Mouse (Mus musculus): ENCODE data around the gene Ak1. TPM values are rescaled to one million over a fixed set of nuclear protein-coding genes. Genes with fewer than 3 reads are reported as not detected.

Ak1 gene
- polyA plus RNA-seq, 1 experiment: 25.9 TPM

GRCm38 (mm10) chr2:32599409-32599808 is 22.1 kb upstream of the Ak1 start, which contains the start of gene St6galnac6:
Gene St6galnac6, plus strand, starts transcription at chr2:32599709.
- no peak for DNase-seq (ENCODE audit: low read depth)

DNA sequence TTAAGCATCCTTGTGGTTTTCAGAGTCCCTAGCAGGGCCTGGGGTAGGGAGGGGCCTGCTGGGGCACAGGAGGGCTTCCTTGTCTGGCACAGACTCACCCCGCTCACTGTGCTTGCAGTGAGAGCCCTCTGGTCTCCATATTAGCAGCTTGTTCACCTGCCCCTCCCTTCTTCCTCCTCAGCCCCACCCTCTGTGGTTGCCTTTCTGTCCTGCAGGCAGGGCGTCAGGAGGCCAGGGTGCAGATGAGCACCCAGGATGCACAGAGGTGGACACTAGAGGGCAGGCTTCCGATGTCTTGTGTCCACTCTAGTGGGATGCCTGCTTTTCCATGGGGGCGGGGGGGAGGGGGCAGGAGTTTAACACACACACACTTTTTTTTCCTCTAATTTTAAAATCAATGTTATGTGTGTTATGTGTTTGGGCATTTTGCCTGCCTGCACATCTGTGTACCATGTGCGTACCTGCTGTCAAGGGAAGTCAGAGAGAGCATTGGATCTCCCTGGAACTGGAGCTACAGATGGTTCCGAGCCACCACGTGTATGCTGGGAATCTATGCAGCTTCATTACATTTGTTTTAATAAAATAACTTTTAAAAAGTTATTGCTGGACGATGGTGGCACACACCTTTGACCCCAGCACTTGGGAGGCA is 20.0 kb upstream of the Ak1 start:
- no peak for DNase-seq (ENCODE audit: low read depth)

DNA sequence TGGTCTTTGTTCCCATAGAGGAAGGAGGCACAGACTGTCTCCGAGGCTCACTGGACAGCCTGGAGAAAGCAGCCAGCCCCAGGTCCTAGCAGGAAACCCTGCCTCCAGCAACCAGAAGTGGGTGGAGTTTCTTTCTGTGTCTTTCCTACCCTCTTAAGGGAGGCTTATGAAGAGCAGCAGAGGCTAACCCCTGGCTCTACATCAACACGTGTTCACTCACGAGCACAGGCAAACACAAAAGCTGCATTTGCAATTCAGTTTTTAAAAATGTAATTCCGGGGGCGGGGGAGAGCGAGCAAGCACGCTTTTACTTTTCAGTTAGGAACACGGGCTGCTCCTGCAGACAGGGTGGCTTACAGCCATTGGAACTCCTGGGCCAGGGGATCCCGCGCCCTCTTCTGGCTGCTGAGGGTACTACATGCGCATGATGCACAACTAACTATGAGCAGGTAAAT is 18.9 kb upstream of the Ak1 start:
- no peak for DNase-seq (ENCODE audit: low read depth)

GRCm38 (mm10) chr2:32604631-32605030 is 16.9 kb upstream of the Ak1 start:
- no peak for DNase-seq (ENCODE audit: low read depth)

DNA sequence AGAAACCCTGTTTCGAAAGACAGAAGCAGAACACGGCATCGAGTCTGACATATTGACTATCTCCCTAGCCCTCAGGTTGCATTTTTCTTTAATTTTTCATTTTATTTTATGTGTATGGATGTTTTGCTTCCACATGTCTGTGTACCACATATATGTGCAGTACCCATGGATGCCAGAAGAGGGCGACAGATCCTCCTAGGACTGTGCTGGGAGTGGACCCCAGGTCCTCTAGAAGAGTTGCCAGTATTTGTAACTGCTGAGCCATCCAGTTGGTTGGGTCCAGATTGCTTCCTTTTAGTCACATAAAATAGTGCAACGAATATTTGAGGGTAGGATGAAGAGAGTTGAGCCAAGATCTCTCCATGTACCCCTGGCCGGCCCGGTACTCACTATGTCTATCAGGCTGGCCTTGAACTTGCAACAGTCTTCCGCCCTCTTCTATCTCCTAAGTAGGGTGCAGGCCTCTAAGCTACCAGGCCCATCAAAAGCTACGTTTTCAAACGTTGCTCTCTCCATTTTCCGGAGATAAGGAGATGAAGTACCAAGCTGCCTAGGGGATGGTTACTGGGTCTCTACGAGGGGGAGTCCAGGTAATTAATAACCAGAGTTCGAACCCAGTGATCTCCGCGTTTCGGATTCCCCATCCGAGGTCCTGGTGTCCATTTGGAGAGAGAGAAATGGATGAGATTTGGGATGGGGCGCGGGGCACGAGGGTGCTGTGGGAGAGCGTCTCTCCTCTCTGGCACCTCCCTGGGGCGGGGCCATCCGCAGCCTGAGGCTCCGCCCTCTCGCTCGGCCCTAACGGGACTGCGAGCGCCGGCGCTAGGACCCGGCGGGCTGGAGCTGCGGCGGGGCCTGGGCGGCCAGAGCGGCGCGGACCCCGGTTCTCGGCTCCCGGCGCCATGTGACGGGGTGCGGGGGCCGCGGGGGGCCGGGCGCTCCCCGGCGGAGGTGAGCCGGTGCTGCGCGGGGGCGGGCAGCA is 15.1 kb upstream of the Ak1 start:
- no peak for DNase-seq (ENCODE audit: low read depth)

DNA sequence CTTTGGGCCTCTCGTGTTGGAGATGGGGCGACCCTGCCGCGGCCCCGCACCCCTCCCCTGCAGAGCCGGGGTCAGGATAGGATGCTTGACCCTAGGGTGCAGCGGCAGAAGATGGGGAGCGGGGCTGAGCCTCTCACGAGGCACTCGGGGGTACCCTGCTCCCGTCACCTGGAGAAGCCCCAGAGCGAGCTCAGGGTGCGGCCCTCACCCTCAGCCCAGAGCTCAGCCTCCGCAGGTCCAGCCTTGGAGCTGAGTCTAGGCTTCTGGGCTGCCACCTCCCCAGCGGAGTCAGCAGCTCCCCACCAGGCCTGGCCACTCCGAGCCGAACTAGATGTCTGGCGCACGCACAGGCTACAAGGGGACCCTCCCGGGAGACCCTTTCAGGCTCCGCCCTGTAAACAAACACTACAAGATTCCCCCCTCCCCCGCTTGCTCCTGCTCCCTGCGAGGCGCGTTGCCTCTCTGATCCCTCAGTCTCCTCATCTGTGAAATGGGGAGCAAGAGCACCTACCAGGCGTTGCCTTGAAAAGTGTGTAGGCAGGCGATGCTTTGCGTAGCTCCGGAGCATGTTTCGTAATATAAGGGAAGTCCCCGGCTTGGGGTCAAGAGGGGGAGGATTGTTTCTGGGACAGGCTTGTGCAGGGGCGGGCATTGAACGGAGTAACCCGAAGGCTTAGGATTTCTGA is 14.2 kb upstream of the Ak1 start:
- no peak for DNase-seq (ENCODE audit: low read depth)

DNA sequence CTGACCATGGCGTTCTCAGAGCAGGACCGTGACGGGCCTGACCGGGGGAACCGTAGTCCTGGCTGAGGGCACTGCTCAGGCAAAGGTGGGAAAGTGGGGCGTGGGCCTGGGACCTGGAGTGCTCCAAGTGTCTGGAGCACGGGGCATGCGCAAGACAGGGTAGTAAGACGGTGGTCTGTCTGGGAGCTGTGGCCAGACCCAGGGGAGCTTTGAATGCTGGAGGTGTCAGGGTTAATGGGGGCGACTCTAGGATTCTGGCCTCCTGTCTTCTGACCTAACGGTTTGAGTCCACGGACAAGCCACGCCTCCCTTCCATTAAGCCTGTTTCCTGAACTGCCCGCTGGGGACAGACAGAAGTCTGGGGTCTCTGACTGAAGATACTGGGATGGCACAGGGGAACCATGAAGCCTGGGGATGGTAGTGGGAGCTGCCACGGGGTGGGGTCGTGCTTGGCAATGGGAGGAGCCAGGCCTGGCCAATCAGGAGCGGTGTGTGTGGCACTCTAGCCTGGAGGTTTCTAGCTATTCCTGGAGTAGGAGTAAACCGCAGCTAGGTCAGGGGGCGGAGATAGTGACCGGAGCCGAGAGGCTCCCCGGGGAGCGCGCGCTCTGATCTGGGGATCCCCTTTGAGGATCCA is 13.3 kb upstream of the Ak1 start:
- no peak for DNase-seq (ENCODE audit: low read depth)

DNA sequence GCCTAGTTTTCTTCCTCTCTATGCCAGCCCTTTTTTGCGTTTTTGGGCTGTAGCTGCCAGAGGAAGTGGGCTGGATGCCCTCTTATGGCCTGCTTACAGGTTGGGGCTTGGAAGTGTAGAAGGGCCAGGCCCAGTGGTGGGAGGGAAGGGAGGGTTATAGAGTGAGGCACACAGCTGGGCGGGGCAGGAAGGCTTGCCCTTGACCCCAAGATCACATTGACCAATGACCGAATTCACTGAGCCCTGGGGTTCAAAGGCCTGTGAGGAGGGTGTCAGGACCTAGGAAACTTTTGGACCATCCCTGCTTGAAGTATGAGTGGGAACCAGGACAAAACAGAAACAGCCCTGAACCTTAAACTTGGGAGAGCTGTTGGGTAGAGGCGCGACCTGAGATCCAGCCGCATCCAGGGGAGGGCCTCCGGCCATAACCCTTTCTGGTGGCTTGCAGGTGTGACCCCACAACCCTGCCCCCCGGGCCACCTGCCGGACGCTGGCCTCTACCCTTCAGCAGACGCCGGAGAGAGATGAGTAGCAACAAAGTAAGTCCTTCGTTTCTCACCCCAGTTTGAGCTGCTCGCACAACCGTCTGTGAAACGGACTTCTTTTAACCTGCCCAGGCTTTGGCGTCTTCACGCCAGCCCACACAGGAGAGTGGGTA is 12.7 kb upstream of the Ak1 start:
- no peak for DNase-seq (ENCODE audit: low read depth)

GRCm38 (mm10) chr2:32610610-32611229 is 10.8 kb upstream of the Ak1 start:
- no peak for DNase-seq (ENCODE audit: low read depth)

GRCm38 (mm10) chr2:32612274-32612673 is 9.3 kb upstream of the Ak1 start:
- no peak for DNase-seq (ENCODE audit: low read depth)

GRCm38 (mm10) chr2:32617109-32617508 is 4.4 kb upstream of the Ak1 start:
- no peak for DNase-seq (ENCODE audit: low read depth)

DNA sequence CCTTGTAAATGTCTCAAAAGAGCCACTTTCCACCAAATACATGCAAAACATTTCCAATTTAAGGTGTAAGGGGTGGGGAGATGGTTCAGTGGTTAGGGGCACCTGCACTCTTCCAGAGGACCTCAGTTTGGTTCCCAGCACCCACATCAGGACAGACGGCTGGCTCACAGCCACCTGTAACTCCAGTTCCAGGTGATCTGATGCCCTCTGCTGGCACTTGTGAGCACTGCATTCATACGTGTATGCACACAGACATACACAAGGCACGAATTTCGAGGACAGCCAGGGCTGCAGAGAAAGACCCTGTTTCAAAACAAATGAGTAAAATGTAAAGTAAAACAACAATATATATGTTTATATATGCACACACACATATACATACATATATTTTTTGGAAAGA is 4.0 kb upstream of the Ak1 start:
- DNase-seq (ENCODE audit: low read depth): no peak

GRCm38 (mm10) chr2:32618051-32618450 is 3.5 kb upstream of the Ak1 start:
- no peak for DNase-seq (ENCODE audit: low read depth)

DNA sequence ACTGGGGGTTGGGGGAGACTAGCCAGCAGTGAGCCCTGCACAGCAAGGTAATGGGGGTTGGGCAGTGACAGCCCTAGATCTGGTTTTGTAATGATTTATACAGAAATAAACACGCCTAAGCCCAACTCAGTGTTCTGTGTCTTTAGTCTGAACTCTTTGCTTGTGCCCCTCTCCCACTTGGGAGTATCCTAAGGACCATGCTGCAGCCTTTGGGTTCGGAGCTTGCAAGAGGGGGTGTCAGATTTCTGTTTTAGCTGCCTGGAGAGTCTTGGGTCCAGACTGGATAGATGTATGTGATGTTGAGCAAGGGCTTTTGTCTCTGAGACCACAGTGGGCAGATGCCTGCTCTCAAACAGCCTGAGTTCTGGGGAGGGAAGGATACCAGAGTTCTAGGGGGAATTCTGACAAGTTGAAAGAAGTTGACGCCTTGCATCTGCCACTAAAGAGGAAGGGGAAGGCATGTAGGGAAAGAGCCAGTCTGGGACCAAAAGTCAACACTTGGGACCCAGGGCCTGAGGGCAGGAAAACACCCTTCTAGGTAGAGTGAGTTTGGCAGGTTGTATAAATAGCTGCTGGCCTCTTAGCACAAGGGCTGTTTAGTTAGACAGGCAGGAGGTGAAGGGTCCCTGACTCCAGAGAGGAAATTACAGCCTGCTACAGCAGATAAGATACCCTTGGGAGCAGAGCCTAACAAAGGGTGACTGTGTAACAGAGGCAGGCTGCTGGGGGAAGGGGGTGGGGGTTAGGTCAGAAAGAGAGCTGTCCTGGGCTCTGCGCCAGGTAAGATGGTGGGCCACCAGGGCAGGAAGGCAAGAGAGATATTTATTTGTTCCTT is 659 bp upstream of the Ak1 start:
- DNase-seq (ENCODE audit: low read depth): no peak

GRCm38 (mm10) chr2:32624111-32624748 is 2.7 kb downstream of the Ak1 start:
- no peak for DNase-seq (ENCODE audit: low read depth)

DNA sequence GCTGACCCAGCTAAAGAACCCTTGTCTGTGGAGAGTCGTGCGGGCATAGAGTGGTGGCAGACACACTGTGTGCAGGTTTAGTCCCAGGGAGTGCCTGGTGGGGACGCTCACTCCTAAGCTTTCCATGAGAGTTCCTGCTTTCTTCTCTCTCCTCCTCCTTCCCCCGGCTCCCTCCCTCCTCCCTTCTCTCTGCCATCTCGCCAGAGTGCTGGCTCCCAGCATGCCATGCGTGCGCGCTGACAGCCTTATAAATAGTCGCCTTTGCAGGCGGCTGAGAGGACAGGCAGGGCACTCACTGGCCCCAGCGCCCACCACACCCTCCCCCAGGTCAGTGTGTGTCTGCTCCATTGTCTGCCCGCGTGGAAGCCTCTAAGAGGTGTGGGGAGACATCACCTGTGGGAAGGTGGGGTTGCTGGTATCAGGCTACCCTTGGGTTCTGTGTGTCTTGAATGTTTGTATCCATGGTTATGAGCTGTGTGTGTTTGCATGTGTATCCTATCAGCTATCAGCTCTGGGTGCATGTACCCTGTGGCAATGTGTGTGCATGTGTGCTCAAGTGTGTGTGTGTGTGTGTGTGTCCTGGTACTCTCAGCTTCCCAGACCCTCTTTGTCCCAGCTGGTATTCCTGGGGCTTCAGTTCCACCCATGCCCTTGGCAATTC is 3.8 kb downstream of the Ak1 start:
- DNase-seq (ENCODE audit: low read depth): no peak

DNA sequence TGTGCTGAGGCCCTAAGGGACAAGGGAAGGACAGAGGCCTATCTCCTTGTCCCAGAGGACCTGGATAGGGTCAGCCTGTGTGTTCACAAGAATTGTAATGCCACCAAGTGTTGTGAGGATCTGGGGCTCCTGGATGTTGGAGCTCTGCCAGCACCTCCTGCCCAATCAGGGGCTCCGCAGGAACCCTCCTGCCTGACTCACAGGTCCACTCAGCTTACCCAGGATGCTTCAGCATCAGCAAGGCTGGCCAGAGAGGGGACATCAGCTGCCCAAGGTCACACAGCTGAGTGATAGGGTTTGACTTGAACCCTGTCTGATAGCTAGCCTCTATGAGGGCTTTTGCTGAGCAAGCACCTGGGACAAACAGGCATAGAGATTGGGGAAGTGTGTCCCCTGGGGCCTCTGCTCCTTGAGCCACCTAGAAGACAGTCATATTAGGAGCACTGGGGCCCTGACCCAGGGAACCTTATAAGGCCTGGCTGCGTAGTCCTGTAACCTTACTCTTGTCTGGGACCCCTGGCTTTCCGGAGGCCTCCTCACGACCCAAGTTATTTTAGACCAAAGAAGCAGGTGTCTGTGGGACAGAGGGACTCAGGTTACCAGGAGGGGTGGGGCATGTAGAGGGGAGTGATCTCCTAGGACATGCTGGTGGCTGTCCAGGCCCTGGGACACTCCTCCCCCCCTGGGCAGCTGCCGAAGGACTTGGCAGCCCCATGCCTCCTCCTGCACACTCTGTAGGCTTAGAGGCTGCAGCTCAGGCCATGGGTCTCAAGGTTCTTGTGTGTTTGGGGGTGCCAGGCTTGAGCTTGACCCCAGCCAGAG is 4.5 kb downstream of the Ak1 start:
- no peak for DNase-seq (ENCODE audit: low read depth)

All from gonadal fat pad, adult 2 months (tissue).